6 mouse cellular contexts compared by ENCODE assay signal in the genomic region with DNA sequence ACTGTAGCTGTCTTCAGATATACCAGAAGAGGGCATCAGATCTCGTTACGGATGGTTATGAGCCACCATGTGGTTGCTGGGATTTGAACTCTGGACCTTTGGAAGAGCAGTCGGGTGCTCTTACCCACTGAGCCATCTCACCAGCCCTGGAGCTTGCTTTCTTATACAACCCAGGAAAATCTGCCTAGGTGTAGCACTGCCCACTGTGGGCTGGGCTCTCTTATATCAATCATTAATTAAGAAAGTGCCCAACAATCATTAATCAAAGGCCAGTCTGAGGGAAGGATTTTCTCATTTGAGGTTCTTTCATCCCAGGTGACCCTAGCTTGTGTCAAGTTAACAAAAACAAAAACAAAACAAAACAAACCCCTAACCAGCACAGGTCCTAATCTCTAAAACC. TPM values are rescaled to one million over a fixed set of nuclear protein-coding genes. Genes with fewer than 3 reads are reported as not detected.
DNase-seq lines count a peak whose midpoint lies in the region; TF ChIP-seq lines count a peak whose summit lies in the region.
"Not testable (repeated sequence)": the region's sequence is repeated elsewhere in the genome, so short reads cannot be mapped to it uniquely, and the experiment has no call there.

No protein-coding gene starts in this region.

- peak; percentile 42 for DNase-seq in heart, adult 11 months
- DNase-seq in kidney, adult 11 months = peak; percentile 53
- DNase-seq in kidney, adult 2 months = peak; percentile 78
- DNase-seq in kidney, adult 8-10 months = peak; percentile 53 to 54
- DNase-seq in kidney, adult 9 months = peak; percentile 80
- peak; percentile 30 to 53 for DNase-seq in kidney, postnatal 36 days

- H3K27ac ChIP-seq in kidney, adult 2 months (ENCODE audit: insufficient read depth, low read depth, low read length) = not testable (repeated sequence)

- TF ChIP-seq CTCF in kidney, adult 2 months (conservative IDR thresholded peaks at IDR 0.05; ENCODE audit: insufficient read depth, insufficient read length, low read depth, low read length) = not testable (repeated sequence)

- H3K4me1 ChIP-seq in kidney, adult 2 months (ENCODE audit: control insufficient read depth, insufficient read depth, low read length) = not testable (repeated sequence)

- not testable (repeated sequence) for H3K4me3 ChIP-seq in kidney, adult 2 months (ENCODE audit: insufficient read depth, low read depth, low read length)

- H3K36me3 ChIP-seq in kidney, adult 2 months (ENCODE audit: control insufficient read depth, insufficient read depth, low read length) = not testable (repeated sequence)

- not testable (repeated sequence) for H3K27me3 ChIP-seq in kidney, adult 2 months (replicated peaks; ENCODE audit: control insufficient read depth, insufficient read depth, low read length)

- not testable (repeated sequence) for TF ChIP-seq POLR2A in kidney, adult 2 months (IDR thresholded peaks at IDR 0.05; ENCODE audit: low read depth, low read length)

- 68% methylated on average over 3 of the region's 3 CpGs for WGBS in kidney, adult 2 months

RNA-seq across cellular contexts. Expression of gene Arl15, which starts 4.3 kb away (rescaled TPM):
- 8.3 and 9.4 TPM in 2 replicates for polyA plus RNA-seq in kidney, adult 2 months (2012; rRNA removed)
